Mouse (Mus musculus) frontal cortex, postnatal 25 days (tissue): ENCODE data around the gene Rimbp2.

ENCODE experiments used
- DNase-seq, 2 experiments: peaks; one replicate each; pipeline ENCODE4 v3.0.0; 2022; ENCODE audit warnings: low spot score in 2 of 2

Gene Rimbp2

DNA sequence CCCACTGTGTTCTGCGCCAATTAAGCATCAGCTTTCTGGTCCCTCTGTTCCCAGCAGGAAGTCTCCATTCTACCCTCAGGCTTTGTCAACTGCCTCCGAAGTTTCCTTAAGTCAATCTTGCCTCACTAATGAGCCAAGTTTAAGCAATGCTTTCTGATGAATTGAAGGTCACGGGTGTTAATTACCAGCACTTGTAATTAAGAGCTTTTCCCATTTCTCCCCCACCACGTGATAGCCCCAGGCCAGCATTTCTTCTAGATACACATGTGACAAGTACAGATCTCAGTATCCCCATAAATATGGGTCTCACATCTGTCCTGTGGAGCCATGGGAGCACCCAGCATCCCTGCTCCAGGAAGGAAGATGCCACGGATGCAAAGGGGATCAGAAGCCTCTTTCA lies 20.5 kb downstream of the Rimbp2 start:
- DNase-seq = no peak

DNA sequence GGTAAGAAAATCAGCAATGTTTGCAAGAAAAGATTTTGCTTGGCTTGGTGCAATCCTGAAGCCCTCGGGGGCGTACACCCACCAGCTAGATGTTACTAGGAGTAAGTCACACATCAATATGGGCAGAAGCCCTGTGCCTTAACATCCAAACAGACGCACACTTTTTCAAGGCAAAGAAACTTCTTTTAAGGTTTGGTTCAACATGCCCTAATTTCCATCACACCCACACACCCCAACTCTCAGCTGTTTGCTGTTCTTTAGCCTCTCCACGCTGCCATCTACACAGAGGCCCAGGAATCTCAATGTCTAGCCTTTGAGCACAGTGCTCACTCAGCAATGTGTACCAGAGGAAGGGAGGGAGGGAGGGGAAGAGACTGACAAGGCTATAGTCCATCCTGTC lies 28.2 kb downstream of the Rimbp2 start:
- DNase-seq = no peak

DNA sequence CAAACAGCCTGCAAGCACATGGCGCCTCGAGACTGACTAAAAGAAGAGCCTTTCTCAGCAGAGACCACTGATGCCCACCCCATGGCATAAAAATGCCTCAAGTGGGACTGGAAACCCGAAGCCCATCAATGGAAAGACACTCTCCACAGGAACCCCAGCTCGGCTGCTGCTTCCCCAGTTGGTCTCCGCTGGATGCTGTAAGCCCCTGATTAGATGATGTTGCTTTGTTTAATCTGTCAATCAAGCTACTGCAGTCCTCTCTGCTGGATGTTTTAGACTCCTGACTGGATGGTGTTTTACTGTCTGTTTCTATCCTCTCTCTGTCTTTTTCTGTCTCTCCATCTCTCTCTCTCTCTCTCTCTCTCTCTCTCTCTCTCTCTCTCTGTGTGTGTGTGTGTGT lies 33.2 kb downstream of the Rimbp2 start:
- no peak for DNase-seq

DNA sequence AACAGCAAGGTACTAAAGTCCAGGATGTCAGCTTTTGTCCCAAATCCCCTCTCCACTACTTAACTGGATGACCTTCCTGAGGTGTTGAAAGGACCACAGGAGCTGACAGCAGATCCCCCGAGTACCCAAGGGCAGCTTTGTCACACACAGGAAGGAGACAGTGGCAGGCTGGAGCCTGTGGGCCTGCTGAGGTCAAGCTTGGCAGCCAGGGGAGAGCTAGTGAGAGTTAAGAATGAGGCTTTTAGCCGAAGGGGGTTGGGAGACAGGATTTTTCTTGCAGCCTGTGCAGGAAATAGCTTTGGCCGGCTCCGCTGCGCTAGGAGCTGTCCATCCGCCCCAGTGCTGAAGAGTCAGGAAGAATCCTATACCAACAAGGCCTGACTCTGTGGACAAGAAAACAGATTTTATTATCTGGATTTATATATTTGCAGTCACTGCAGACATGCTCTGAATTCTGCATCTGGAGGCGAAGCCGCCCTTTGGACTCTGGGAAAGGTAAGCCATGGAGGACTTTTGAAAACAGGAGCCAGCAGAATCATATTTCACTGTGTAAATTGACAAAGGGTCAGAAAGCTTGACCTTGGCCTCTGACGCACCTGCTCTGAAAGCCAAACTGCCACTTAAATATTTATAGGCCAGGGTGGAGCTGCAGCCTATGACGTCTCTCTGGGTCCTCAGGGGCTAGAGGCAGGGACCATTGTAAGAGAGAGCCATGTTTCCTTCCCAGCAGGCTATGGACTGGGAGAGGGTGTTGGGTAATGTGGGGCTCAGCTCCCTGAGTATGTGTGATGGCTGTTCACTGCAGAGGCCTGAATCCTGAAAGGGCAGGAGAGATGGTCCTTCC lies 35.9 kb downstream of the Rimbp2 start:
- no peak for DNase-seq

DNA sequence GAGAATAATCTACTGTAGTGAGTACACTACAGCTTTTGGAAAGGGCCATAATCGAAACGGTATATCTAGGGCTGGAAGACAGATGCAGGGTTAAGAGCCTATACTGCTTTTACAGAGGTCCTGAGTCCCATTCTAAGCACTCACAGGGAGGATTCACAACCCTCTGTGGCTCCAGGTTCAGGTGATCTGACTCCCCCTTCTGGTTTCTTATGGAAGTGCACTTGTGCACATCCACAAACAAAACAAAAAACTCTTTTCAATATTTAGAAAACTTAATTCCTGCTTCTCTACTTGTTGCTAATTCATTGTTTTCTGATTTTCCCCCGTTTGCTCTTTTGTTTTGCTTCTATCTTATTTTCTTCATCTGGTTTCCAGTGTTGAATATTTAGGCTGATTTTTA lies 39.5 kb downstream of the Rimbp2 start:
- no peak for DNase-seq

DNA sequence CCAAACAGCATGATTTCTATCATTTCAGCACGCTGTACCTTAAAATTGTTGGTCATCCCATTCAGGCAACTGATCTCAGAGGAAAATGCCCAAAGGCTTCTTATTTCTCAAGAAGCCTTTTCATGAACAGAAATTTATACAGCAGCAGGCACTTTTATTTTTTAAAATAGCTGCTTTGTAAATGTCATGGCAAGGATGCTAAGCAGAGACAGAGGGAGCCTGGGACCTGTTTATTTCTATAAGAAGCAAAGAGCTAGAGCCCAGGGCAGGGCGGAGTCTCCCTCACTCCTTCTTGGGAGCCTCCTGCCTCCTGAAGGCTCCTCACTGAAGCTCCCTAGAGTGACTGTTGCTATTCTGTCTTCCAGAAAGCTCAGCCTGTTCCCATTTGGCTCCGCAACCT lies 40.9 kb downstream of the Rimbp2 start:
- DNase-seq = no peak

DNA sequence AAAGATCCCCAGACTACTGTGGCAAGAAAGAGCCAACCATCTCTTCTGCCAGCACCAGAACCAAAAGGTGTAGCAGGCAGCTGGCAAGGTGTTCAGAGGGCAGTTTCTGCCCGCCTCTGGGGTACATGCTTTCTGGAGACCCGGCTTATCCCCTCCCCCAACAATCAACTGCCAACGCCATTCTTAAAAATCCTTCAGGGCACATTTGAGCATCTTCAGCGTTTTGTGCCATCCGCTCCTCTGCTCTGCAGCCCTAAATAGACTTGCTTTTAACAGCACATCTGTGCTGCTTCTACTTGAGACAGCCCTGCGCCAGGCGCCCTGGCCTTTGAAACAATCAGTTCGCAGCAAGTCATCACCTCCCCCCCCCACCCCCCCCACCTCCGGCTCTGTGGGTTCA lies 41.7 kb downstream of the Rimbp2 start:
- DNase-seq = no peak

DNA sequence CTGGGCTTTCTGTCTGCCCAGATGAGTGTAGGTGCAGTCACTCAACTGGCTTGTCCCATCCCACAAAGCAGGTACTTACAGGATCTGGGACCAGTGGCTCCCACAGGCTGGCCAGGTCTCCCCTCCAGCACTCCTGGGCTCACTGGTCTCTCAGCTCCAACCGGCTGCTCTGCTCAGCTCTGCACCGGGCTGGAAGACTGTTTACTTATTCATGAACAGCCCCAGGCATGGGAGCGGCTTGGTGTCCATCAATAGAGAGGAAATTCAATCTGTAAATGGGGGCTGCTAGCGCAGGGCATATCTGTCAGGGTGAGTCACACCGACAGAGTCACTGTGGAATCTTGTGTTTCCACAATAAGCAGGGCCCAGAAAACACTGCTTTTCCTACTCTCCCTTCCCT lies 49.2 kb downstream of the Rimbp2 start:
- no peak for DNase-seq

DNA sequence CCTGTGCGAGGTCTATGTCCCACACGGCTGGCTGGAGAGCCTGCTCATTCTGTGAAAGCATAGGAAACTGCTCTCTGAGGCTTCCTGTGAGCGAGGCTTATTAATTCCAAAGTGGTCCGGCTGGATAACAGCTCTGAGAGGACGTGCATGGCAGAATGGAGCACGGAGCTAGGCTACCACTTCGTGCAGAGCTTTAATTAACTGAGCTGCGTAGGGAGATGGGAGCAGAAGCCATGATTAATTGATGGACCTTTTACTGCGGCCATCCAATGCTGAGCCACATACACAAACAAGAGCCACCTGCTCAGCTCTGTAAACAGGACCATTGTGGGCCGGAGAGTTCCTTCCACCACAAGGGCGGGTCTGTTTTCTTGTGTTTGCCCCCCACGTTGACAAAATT lies 50.2 kb downstream of the Rimbp2 start:
- no peak for DNase-seq

DNA sequence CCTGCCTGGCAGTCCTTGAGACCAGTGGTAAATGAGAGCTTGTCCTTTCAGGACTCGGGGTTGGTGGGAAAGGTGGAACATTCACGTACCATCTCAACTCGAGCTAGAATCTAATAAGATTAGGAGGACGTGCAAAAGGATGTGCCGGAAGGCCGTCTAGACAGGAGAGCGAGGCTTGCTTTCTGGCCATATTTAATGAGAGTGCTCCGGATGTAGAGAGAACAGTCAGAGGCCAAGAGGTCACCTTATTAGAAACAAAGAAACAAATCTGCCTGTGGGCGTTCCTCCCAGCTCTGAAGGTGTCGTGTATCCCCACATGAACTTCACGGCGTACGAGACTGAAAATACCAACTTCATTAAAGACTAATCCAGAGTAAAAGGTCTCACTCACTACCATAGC lies 53.3 kb downstream of the Rimbp2 start:
- no peak for DNase-seq

DNA sequence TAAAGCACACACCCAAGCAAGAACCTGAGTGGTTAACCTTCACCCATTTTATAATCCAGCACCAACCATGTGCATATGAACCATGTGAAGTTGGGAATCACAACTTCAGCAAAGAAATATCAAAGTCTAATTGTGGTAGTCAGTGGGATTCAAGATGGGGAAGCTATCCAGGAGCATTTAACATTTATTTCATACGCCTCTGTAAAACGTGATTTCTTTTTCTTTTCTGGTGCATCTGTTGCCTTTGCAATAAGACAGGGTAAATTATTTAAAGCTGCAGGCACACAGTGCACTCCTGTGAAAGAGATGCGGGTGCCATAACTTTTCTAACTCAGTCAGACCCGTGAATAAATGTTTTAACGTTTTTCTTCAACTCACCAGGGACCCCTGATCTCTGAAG lies 58.4 kb downstream of the Rimbp2 start:
- DNase-seq = no peak

DNA sequence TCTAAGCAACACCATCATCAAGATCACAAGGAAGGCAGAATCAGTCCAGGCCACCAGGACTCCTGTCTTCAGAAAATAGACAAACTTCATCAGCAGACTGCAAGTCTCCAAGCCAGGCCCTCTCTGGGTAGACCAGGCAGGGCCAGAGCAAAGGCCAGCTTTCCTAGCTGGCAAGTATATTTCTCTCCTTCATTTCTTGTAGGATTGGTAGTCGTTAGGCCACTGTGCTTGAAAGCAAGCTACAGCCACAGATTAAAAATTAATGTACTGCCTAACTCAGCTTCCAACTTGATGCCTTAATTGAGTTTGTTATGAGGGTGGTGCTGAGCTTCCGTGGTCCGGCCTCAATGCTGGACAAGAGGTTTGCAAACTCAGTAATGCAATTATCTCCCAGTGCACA lies 65.7 kb downstream of the Rimbp2 start:
- DNase-seq = no peak

DNA sequence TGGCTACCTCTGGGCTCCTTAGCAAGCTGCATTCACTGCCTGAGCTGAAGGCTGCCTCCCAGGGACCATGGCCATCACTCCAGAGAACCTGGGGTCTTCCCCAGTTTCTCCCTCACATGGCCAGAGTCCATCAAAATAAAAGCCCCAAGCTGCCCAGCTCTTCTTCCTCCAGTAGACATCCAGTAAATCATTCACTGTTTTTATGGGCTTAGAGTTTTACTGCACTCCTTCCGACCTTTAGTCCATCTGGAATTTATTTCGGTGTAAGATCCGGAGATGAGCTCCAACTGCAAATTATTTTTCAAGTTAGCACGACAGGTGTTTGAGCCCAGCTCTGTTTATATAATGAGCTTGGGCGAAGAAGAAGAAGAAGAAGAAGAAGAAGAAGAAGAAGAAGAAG lies 69.0 kb downstream of the Rimbp2 start:
- DNase-seq = no peak

DNA sequence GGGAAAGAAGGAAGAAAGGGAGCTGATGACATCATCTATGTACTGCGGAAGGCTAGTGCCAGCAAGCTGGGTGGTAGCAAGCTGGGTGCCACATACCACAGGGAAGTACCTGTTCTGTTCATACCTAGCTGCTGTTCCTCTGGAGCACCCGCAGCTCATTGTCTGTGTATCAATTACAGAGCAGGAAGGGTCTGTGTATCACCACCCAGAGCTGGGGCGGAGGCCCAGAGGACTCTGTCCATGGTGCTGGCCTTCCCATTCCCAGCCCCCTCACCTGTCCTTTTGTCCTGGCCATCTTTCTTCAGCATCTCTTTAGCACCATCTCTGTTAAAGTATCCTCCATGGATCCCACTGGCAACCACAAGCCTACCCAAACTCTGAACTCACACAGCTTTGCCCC lies 74.2 kb downstream of the Rimbp2 start:
- no peak for DNase-seq

DNA sequence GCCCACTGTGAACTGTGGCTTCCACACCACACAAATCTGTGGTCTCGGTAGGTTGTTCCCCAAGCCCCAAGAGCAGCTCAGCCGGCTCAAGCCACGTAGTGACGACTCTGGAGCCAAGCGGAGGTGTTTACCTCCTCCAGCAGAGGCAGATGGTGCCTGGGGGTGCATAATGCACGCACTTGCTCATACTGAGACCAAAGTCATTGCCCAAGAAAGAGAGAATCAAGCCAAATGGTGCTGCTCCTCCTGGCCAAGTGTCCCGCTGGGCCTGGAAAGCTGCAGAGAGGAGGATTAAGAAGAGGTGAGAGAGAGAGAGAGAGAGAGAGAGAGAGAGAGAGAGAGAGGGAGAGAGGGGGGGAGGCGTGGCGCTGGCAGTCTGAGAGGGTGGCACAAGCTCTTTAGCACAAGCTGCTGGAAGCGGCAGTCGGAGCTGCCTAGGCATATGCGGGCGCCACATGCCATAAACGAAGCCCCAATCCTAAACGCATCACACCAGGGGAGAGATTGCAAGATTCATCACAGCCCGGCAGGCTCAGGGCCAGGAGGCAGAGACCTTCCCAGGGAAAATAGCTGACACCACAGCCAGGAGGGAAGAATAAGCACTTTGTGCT lies 75.8 kb downstream of the Rimbp2 start:
- peak in 1 of 2 experiments; percentile 12 for DNase-seq

DNA sequence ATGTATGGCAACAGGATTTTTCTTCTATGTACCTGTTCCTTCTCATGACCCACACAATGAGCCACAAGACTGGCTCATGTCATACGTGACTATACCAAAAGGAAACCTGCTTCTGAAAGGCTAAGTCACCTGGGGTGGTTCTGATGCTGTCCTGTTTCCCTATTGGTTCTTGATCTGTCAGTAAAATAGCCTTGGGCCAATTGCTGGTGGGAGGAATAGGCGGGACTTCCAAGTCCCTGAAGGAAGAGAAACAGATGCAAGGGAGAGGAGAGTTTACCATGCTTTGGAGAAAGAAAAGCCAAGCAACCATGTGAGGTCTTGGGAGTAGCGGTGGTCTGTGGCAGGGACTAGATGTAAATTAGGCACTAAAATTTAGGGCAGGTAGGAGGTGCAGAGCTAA lies 81.6 kb downstream of the Rimbp2 start:
- DNase-seq = no peak

DNA sequence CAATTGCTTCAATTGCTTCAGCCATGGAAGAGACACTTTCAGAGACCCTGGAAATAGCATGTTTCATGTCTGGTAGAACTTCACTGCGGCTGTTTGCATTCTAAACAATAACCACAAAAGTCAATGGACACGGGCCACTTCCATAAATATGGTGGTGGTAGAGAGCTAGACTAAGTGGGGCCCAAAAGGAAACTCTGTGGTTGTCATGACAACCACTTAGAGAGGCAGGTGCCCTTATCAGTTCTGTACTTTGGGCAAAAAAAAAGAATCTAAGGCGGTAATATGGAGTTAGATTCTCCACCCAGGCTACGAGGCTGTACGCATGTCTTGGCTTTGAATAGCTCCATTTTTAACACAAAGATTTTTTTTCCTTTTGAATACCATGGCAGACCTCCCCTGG lies 86.5 kb downstream of the Rimbp2 start:
- DNase-seq = no peak

DNA sequence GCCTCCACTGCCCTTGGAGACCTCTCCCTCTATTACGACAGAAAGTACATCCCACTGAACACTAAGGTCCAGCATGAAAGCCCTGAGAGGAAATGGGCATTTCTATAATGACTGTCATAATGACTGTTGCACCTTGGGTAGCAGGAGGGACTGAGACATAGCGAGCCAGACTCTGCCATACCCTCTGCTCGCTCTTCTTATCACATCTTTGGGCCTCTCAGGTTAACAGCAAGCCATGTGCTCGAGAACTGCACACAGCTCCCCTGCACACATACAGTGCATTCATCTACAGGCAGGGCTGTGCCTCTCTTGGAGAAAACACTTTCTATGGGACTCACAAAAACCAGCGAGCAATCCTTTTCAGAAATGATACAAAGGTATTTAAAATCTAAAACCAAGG lies 87.0 kb downstream of the Rimbp2 start:
- no peak for DNase-seq

DNA sequence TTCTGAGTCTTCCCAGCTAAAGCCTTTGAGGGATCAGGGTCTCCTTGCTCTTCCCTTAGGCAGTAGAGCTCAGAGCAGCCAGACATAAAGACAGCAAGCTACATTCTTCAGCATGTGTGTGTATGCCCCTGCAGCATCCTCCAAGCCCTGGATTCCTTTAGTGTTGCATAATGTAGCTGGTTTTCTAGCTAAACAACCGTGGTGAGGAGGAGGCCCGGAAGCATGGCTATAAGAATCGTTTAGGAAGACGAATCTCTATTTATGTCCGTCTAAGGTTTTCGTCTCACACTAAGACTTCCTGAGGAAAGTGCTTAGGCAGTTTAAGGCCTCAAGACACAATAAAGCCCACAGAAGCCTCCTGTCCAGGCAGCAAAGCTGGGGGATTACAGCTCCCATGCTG lies 89.8 kb downstream of the Rimbp2 start:
- DNase-seq = no peak

DNA sequence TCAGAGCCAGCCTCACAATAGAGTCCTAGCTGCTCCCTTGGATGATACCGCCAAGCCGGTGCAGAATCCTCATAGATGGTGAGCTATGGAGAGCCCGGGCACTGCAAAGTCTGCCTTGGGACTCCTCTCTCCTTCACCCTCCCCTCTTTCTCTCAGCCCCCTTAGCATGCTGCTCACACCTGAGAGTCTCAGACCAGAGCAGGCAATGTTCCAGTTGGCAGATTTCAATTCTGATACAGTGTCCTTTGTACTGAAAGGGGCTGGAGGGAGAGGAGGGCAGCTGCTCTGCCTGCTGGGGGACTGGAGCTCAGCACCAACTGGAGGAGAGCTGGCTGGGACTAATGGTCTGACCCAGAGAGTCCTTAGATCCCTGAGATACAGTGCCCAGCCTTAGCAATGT lies 92.4 kb downstream of the Rimbp2 start:
- no peak for DNase-seq

DNA sequence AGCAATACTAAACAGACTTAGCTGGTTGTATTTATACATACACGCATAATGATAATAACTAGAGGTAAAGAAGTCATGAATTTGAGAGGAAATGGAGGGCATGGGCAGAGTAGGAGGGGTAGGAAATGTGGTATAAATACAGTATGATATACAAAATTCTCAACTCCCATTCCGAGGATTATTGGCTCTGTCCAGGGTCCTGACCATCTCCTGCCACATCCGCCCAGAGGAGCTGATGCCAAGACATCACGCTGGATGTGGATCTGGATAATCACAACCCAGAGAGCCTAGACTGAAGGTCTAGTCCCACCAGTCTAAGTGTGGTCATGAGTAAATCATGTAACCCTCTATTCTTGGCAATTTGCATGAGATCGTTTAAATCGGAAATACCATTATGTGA lies 100.5 kb downstream of the Rimbp2 start:
- DNase-seq = no peak

DNA sequence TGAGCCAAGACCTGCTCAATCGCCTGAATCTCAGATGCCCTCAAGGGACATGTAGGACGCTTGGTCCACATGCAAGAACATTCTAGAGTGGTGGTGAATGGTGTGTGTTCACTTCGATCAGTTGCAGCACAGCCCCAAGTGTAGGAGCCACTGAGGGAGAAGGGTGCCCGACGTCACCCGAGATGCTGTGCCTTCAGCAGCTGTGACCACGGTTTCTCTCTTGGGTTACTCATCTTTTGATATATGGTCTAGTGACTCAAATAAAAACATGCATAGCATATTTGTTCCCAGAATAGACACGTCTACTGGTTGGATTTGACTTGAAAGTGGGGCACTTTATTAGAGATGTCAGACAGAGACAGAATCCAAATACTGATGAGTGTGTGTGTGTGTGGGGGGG lies 105.5 kb downstream of the Rimbp2 start:
- DNase-seq = no peak

DNA sequence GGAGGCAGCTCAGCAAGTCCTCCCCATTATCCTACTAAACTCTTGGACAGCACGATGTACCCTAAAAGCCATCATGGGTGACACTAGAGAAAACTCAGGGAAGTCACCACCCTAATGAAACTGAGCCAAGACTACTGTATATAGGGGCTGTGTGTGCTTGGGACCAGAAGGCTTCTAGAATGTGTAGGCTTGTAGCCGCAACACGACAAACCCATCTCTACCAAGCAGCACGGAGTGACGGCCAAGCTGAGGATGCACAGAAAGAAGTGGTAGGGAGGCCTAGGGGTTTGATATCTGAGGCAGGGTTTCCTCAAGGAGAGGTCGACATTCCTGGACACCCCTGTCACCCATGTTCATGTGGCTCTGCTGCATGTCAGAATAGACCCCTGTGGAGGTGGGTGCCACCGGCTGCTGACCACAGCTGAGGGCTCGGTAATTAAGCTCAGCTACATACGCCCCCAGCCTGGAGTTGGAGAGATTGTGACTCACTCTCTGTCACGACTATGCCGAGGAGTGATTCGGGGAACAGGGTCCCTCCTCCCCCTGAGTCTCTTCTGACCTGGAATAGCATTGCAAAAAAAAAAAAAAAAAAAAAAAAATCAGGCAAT lies 106.7 kb downstream of the Rimbp2 start:
- peak in 1 of 2 experiments; percentile 43 for DNase-seq
